Mouse (Mus musculus) gastrocnemius, postnatal 14 days (tissue): Measurements from ENCODE around the gene Trim46. TPM values are rescaled to one million over a fixed set of nuclear protein-coding genes. Genes with fewer than 3 reads are reported as not detected.
"Not testable (repeated sequence)": the region's sequence is repeated elsewhere in the genome, so short reads cannot be mapped to it uniquely, and the experiment has no call there.

Experiments used
- DNase-seq: peaks from one replicate; pipeline ENCODE4 v3.0.0; 2021; ENCODE audit warnings: mixed read lengths
- intact Hi-C: fragments of 180-260 bp; cut with DNase I; formaldehyde crosslinking; loops from one replicate; pipeline ENCODE4 v1.15.1; 2025; ENCODE audit warnings: low total_unique reads
- total RNA-seq, 2 experiments: library from RNA; stranded (reverse); gene quantifications; 2 replicates each; pipeline ENCODE4 v1.2.3; 2021

Trim46 gene
- total RNA-seq, 2 experiments from 2014 or later, result 0.16 to 0.39 TPM

DNA sequence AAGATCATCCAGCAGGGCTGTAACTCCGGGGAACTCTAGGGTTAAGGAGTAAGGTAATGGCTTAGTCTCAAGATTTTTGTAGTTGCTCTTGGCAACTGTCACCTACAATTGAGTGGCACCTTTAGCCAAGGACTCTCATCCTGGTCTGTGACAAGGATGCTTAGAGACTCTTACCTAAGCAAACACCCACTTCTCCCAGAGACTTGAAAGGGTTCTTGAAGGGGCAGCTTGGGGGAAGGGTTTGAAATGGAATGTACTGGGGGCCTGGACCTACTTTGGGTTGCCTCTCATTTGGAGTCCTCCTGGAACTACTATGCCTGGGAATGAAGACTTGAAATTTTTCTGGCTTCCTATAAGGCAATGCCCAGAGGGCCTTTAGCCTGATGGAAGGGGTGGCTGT, 27.8 kb downstream of the Trim46 start:
- intact Hi-C loops, result no loop called here
- DNase-seq, result no peak

- intact Hi-C loops, result loop anchor here (2.0 kb wide), 1 partner anchor 128 kb away; no protein-coding TSS in a partner anchor
- not testable (repeated sequence) for DNase-seq
Observed at GRCm38 (mm10) chr3:89216407-89216806, 29.7 kb downstream of the Trim46 start.

GRCm38 (mm10) chr3:89215853-89216252, 30.3 kb downstream of the Trim46 start:
- DNase-seq, result peak; percentile 76
- intact Hi-C loops, result loop anchor here (2.0 kb wide), 1 partner anchor 127 kb away; no protein-coding TSS in a partner anchor

GRCm38 (mm10) chr3:89214681-89215411, 31.3 kb downstream of the Trim46 start, which contains the start of gene Thbs3:
Gene Thbs3 (plus strand): TSS chr3:89215180.
- DNase-seq, result peak; percentile 59
- intact Hi-C loops, result no loop called here

GRCm38 (mm10) chr3:89213803-89214530, 32.1 kb downstream of the Trim46 start:
- peak; percentile 95 for DNase-seq
- intact Hi-C loops, result no loop called here

GRCm38 (mm10) chr3:89210731-89211130, 35.4 kb downstream of the Trim46 start:
- intact Hi-C loops, result no loop called here
- DNase-seq, result no peak

- no peak for DNase-seq
- intact Hi-C loops, result no loop called here
Observed at GRCm38 (mm10) chr3:89210162-89210561, 35.9 kb downstream of the Trim46 start.

DNA sequence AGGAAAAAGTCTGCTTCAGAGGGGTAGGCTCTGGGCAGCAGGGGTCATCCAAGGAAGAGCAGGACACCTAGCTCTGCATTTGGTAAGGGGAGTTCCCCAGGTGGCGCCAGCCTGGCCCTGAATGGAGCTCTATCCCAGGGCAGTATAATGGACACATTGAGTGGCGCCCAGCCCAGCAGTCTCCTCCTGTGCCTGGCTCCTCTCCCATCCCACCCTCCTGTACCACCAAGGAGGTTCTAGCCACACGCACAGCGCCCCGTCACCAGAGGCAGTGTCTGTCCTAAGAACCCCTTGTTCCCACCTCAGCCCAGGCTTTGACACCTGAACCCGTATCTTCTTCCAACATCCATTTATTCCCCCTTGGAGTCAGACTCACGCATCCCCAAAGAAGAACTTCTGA, 36.4 kb downstream of the Trim46 start:
- DNase-seq, result no peak
- intact Hi-C loops, result no loop called here

GRCm38 (mm10) chr3:89208736-89209135, 37.4 kb downstream of the Trim46 start:
- intact Hi-C loops, result no loop called here
- no peak for DNase-seq

DNA sequence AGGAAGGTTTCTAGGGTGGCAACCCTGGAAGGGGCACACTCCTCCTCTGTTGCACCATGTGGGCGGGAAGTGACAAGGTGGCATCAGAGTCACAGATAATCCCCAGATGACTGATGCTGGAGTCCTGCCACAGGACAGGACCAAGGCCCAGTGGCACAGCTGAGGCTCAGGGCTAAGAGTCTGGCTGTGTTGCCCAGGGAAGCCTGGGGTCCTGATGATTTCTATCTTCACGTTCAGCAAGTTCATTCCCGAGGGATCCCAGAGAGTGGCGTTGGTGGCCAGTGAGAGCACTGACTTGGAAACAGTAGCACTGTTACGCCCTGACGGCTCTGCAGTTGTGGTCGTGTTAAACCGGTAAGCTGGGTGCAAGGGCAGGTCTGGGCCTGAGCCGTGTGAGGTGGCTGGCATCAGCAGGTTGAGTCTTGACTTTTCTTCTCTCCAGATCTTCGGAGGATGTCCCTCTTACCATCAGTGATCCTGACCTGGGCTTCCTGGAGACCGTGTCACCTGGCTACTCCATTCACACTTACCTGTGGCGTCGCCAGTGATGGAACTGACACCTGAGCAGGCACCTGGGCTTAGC, 37.9 kb downstream of the Trim46 start:
- DNase-seq, result no peak
- intact Hi-C loops, result no loop called here

DNA sequence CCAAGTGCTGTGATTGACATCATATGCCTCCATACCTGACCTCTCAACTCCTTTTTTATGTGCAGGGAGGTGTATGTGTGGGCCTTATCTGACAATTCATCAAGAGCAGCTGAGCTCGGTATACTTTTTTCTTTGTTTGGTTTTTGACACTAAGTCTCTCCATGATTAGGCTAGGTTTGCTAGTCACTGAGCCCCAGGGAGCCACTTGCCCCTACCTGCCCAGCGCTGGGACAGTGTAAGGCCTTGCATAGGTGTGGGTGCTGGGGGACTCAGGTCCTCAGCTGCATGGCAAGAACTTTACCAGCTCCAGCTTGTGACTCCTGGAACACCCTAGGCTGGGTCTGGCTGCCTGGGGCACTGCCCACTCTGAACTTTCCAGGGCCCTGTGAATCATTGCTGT, 39.4 kb downstream of the Trim46 start:
- no peak for DNase-seq
- intact Hi-C loops, result no loop called here

DNA sequence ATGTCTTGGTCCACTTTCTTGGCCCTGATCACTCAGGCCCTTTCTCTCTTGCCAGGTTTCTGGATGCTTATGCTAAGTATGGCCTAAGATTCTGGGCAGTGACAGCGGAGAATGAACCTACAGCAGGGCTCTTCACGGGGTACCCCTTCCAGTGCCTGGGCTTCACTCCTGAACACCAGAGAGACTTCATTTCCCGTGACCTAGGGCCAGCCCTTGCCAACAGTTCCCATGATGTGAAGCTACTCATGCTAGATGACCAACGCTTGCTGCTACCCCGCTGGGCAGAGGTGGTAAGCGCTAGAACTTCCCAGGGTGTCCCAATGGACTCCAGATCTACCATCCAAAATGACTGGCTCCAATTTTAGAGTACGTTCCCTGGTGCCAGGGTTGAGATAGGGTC, 40.0 kb downstream of the Trim46 start:
- DNase-seq, result no peak

DNA sequence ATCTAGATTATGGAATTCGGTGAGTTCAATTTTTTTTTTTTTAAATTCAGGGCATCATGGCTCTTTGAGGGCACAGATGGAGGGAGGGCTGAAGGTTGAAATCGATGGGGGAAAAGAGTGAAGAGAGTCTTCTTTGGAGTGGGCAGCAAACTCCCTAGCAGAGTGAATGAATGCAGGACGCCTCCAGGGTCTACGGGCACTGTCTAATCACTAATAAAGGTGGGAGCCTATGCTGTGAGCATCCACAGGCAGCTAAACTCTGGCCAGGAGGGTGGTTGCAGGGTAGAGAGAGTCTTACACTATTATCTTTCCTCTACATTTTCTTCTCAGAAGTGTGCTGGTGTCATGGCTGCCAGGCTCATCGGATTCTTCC, 43.0 kb downstream of the Trim46 start:
- no peak for DNase-seq
- intact Hi-C loops, result no loop called here

More for the DNA sequence above, 40.0 kb downstream of the Trim46 start:
- intact Hi-C loops, result no loop called here

DNA sequence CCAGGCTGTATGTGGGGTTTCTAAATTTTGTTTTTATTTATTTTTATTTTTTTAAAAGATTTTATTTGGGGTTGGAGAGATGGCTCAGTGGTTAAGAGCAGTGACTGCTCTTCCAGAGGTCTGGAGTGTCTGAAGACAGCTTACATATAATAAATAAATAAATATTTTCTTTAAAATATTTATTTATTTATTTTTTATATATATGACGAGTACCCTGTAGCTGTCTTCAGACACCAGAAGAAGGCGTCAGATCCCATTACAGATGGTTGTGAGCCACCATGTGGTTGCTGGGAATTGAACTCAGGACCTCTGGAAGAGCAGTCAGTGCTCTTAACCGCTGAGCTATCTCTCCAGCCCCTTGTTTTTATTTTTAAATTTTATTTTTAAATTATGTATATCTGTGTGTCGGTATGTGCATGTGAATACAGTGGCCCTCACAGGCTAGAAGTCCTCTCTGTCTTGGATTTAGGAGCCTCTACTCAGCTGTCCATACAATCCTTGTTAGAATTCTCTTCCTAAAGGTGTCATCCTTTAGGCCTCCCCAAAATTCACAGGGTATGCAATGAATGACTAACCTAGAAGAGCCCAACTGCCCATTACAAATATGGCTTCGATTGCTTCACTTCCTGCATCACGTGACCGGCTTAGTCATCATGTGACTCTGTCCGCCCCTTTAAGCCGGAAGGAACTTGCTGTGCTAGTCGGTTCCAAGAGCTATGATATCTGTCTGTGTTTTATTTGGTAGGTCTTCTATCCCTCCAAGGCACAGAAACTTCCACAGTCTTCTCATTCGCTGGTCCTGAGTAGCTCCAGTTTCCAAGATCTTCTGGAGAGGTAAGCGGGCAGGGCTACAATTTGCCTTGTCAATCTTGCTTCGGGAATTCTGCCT, 43.6 kb downstream of the Trim46 start, which contains the start of gene Gba:
Gene Gba (plus strand): TSS at position 676 of the 889 bp plus-strand sequence.
- peak; percentile 77 for DNase-seq
- intact Hi-C loops, result no loop called here

- intact Hi-C loops, result no loop called here
- DNase-seq, result no peak
Observed at GRCm38 (mm10) chr3:89199839-89200238, 46.3 kb downstream of the Trim46 start.

GRCm38 (mm10) chr3:89195979-89196877, 49.9 kb downstream of the Trim46 start:
- intact Hi-C loops, result no loop called here
- peak; percentile 92 for DNase-seq

DNA sequence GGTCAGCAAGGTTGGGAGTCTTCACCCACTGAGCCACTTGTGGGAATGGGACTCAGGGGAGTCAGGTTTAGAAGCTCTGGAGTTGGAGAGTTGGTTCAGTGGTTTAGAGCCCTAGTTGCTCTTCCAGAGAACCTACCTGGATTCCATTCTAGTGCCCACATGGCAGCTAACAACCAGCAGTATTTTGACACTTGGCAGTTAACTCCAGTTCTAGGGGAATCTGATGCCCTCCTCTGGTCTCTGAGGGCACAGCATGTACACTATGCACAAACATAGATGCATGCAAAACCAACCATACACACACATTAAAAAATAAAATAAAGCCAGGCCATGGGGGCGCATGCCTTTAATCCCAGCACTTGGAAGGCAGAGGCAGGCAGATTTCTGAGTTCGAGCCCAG, 52.3 kb downstream of the Trim46 start:
- intact Hi-C loops, result no loop called here
- no peak for DNase-seq

GRCm38 (mm10) chr3:89193351-89193750, 52.8 kb downstream of the Trim46 start:
- DNase-seq, result no peak
- intact Hi-C loops, result no loop called here
